In the genomic region with DNA sequence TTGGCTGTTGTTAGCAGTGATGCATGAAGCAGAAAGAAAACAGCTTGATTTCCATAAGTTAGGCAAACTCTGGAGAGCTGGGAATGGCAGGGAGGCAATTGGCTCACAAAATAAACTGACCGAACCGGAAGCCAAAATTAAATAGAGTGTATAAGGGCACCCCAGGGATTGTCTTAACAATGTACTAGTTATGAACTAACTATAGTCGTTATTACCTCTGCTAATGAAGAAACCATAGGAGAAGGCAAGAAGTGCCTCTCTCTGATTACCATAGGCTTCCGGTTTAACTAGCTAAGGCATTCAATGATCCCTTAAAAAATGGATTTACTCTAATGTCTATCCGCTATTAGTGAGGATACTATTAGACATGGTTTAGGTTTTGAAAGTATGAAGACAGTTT, we compare ENCODE assay signal across 19 mouse cellular contexts.
DNase-seq lines count a peak whose midpoint lies in the region; ATAC-seq lines count a peak whose summit lies in the region.
"Had no signal": no experiment of that assay in that cellular context is flagged by ENCODE, and none has a peak within 500 bp of the region (broad histone marks: within the 10 kb centered on the region; RNA-seq: fewer than 3 reads in every experiment).

No protein-coding gene starts in this region.

- no peaks in the 10 kb centered on the region for H3K4me1 ChIP-seq in hindbrain, embryonic 14.5 days (replicated peaks; ENCODE audit: control insufficient read depth, insufficient read depth, low read length)
- H3K4me1 ChIP-seq in hindbrain, embryonic 16.5 days (ENCODE audit: control insufficient read depth, insufficient read depth, low read depth, low read length): no peaks in the 10 kb centered on the region
- no peaks in the 10 kb centered on the region for H3K4me1 ChIP-seq in neural tube, embryonic 14.5 days (ENCODE audit: control insufficient read depth, insufficient read depth, low read length)
- no peaks in the 10 kb centered on the region for H3K4me1 ChIP-seq in neural tube, embryonic 15.5 days

- no peak for DNase-seq in hindbrain, embryonic 14.5 days (ENCODE audit: low spot score)
- DNase-seq: adrenal gland, adult 2 months; adrenal gland, adult 8-10 months; adrenal gland, postnatal 10 days; adrenal gland, postnatal 14 days; adrenal gland, postnatal 25 days; adrenal gland, postnatal 36 days; B cell, adult 2 months; cerebellum, adult 11 months; cerebellum, adult 11-12 months; cerebellum, adult 18-20 months had no signal

- H3K4me3 ChIP-seq in hindbrain, embryonic 14.5 days (replicated peaks; ENCODE audit: low read length): no peak overlapping the region
- no peak overlapping the region for H3K4me3 ChIP-seq in hindbrain, embryonic 16.5 days (ENCODE audit: low read length)
- H3K4me3 ChIP-seq in neural tube, embryonic 14.5 days (ENCODE audit: low read depth, low read length): no peak overlapping the region
- no peak overlapping the region for H3K4me3 ChIP-seq in neural tube, embryonic 15.5 days (replicated peaks)

- H3K36me3 ChIP-seq in hindbrain, embryonic 14.5 days (replicated peaks; ENCODE audit: control insufficient read depth, insufficient read depth): no peaks in the 10 kb centered on the region
- H3K36me3 ChIP-seq in hindbrain, embryonic 16.5 days (ENCODE audit: control insufficient read depth, insufficient read depth, low read length): no peaks in the 10 kb centered on the region
- no peaks in the 10 kb centered on the region for H3K36me3 ChIP-seq in neural tube, embryonic 14.5 days (ENCODE audit: control insufficient read depth, insufficient read depth, low read length)
- no peaks in the 10 kb centered on the region for H3K36me3 ChIP-seq in neural tube, embryonic 15.5 days
- H3K36me3 ChIP-seq: G1E had no signal

- no peak overlapping the region for H3K4me2 ChIP-seq in hindbrain, embryonic 14.5 days (replicated peaks)
- H3K4me2 ChIP-seq in hindbrain, embryonic 16.5 days (ENCODE audit: low read length): no peak overlapping the region
- H3K4me2 ChIP-seq in neural tube, embryonic 14.5 days (ENCODE audit: low read depth, low read length): no peak overlapping the region
- H3K4me2 ChIP-seq in neural tube, embryonic 15.5 days: no peak overlapping the region

- H3K27ac ChIP-seq in hindbrain, embryonic 14.5 days: no peak overlapping the region
- H3K27ac ChIP-seq in hindbrain, embryonic 16.5 days (ENCODE audit: low read depth, low read length): no peak overlapping the region
- no peak overlapping the region for H3K27ac ChIP-seq in neural tube, embryonic 14.5 days (ENCODE audit: low read depth, low read length)
- H3K27ac ChIP-seq in neural tube, embryonic 15.5 days (replicated peaks): no peak overlapping the region

- peak; percentile 57; the same call in 1 of the 2 replicates for ATAC-seq in hindbrain, embryonic 14.5 days (ENCODE audit: low FRiP score)
- ATAC-seq in hindbrain, embryonic 16.5 days: no peak
- peak; percentile 68 for ATAC-seq in neural tube, embryonic 14.5 days (ENCODE audit: low read depth)
- no peak; the same call in 1 of the 2 replicates for ATAC-seq in neural tube, embryonic 15.5 days (ENCODE audit: low FRiP score)
- ATAC-seq: activated CD4-positive, CD25-positive, alpha-beta regulatory T cell, adult 4 months; CD4-positive, CD25-positive, alpha-beta regulatory T cell, adult 4 months; Patski had no signal

- no peaks in the 10 kb centered on the region for H3K27me3 ChIP-seq in hindbrain, embryonic 14.5 days (ENCODE audit: control insufficient read depth, insufficient read depth, low read length)
- no peaks in the 10 kb centered on the region for H3K27me3 ChIP-seq in hindbrain, embryonic 16.5 days (replicated peaks; ENCODE audit: control insufficient read depth, insufficient read depth, low read length)
- no peaks in the 10 kb centered on the region for H3K27me3 ChIP-seq in neural tube, embryonic 14.5 days (ENCODE audit: control insufficient read depth, insufficient read depth, low read length)
- H3K27me3 ChIP-seq in neural tube, embryonic 15.5 days (replicated peaks): no peaks in the 10 kb centered on the region
- H3K27me3 ChIP-seq: CH12.LX, Patski had no signal

- no peaks in the 10 kb centered on the region for H3K9me3 ChIP-seq in hindbrain, embryonic 14.5 days (ENCODE audit: control insufficient read depth, low read length)
- no peaks in the 10 kb centered on the region for H3K9me3 ChIP-seq in hindbrain, embryonic 16.5 days (ENCODE audit: control insufficient read depth, low read length)
- H3K9me3 ChIP-seq in neural tube, embryonic 14.5 days (ENCODE audit: control insufficient read depth, low read length): no peaks in the 10 kb centered on the region
- H3K9me3 ChIP-seq in neural tube, embryonic 15.5 days (replicated peaks): no peaks in the 10 kb centered on the region
- H3K9me3 ChIP-seq: G1E had no signal

- 78% methylated on average over 5 of the region's 5 CpGs for WGBS in hindbrain, embryonic 14.5 days
- 64% methylated on average over 5 of the region's 5 CpGs for WGBS in hindbrain, embryonic 16.5 days
- 62% methylated on average over 5 of the region's 5 CpGs for WGBS in neural tube, embryonic 14.5 days
- 57% methylated on average over 5 of the region's 5 CpGs for WGBS in neural tube, embryonic 15.5 days

- no peak overlapping the region for H3K9ac ChIP-seq in hindbrain, embryonic 14.5 days
- H3K9ac ChIP-seq in hindbrain, embryonic 16.5 days (ENCODE audit: low read depth, low read length): no peak overlapping the region
- H3K9ac ChIP-seq in neural tube, embryonic 14.5 days (replicated peaks; ENCODE audit: low read depth, low read length): no peak overlapping the region
- H3K9ac ChIP-seq in neural tube, embryonic 15.5 days (replicated peaks): no peak overlapping the region

Comparison
In these comparisons a context has a peak if more than half of its experiments do, and no peak if none do; other contexts are left out.
1. ATAC-seq: peak in hindbrain, embryonic 14.5 days (single experiment) and neural tube, embryonic 14.5 days (single experiment); none in hindbrain, embryonic 16.5 days (single experiment) and neural tube, embryonic 15.5 days (single experiment).